Mouse (Mus musculus): ENCODE measurements around the gene Gm7945. TPM values are rescaled to one million over a fixed set of nuclear protein-coding genes. Genes with fewer than 3 reads are reported as not detected.
"Not testable (repeated sequence)": the region's sequence is repeated elsewhere in the genome, so short reads cannot be mapped to it uniquely, and the experiment has no call there.

The Gm7945 gene
- not detected in 2 replicates for polyA plus RNA-seq (2015; fragmentation: Nextera tagmentation; extraction: Ambion mirVana)

- H3K9me3 ChIP-seq (replicated peaks; ENCODE audit: control insufficient read depth, low read length); H3K27ac ChIP-seq (ENCODE audit: low read length); H3K9ac ChIP-seq (ENCODE audit: low read length); H3K4me2 ChIP-seq (ENCODE audit: low read depth, low read length); H3K4me3 ChIP-seq (replicated peaks; ENCODE audit: low read length); H3K4me1 ChIP-seq (ENCODE audit: control insufficient read depth, insufficient read depth, low read length); H3K27me3 ChIP-seq (ENCODE audit: control insufficient read depth, insufficient read depth, low read length); H3K36me3 ChIP-seq (ENCODE audit: control insufficient read depth, insufficient read depth, low read length); ATAC-seq (ENCODE audit: insufficient read depth, low FRiP score): not testable (repeated sequence)
- WGBS, result no CpG with 5 or more reads among the region's 3 CpGs
These were observed at the start of gene Gm7945 for GRCm38 (mm10) chr14:41386279-41386678. TSS of gene Gm7945 (minus strand) at chr14:41386379.

GRCm38 (mm10) chr14:41425393-41426075, 39.4 kb upstream of the Gm7945 start:
- not testable (repeated sequence) for H3K9me3 ChIP-seq (replicated peaks; ENCODE audit: control insufficient read depth, low read length); H3K4me1 ChIP-seq (ENCODE audit: control insufficient read depth, insufficient read depth, low read length); ATAC-seq (ENCODE audit: insufficient read depth, low FRiP score); H3K27me3 ChIP-seq (ENCODE audit: control insufficient read depth, insufficient read depth, low read length); H3K27ac ChIP-seq (ENCODE audit: low read length); H3K4me3 ChIP-seq (replicated peaks; ENCODE audit: low read length); H3K4me2 ChIP-seq (ENCODE audit: low read depth, low read length); H3K9ac ChIP-seq (ENCODE audit: low read length); H3K36me3 ChIP-seq (ENCODE audit: control insufficient read depth, insufficient read depth, low read length)
- WGBS, result 10% methylated on average over 10 of the region's 16 CpGs

GRCm38 (mm10) chr14:41424694-41425093, 38.5 kb upstream of the Gm7945 start:
- not testable (repeated sequence) for H3K36me3 ChIP-seq (ENCODE audit: control insufficient read depth, insufficient read depth, low read length); H3K9me3 ChIP-seq (replicated peaks; ENCODE audit: control insufficient read depth, low read length); H3K9ac ChIP-seq (ENCODE audit: low read length); ATAC-seq (ENCODE audit: insufficient read depth, low FRiP score); H3K4me3 ChIP-seq (replicated peaks; ENCODE audit: low read length); H3K4me2 ChIP-seq (ENCODE audit: low read depth, low read length); H3K4me1 ChIP-seq (ENCODE audit: control insufficient read depth, insufficient read depth, low read length); H3K27me3 ChIP-seq (ENCODE audit: control insufficient read depth, insufficient read depth, low read length); H3K27ac ChIP-seq (ENCODE audit: low read length)
- 22% methylated on average over 14 of the region's 14 CpGs for WGBS

GRCm38 (mm10) chr14:41408181-41408580, 22.0 kb upstream of the Gm7945 start, which contains the start of gene Gm6482:
TSS of gene Gm6482 (minus strand) at chr14:41408281.
- not testable (repeated sequence) for H3K4me2 ChIP-seq (ENCODE audit: low read depth, low read length); H3K9ac ChIP-seq (ENCODE audit: low read length); ATAC-seq (ENCODE audit: insufficient read depth, low FRiP score); H3K36me3 ChIP-seq (ENCODE audit: control insufficient read depth, insufficient read depth, low read length); H3K4me1 ChIP-seq (ENCODE audit: control insufficient read depth, insufficient read depth, low read length); H3K9me3 ChIP-seq (replicated peaks; ENCODE audit: control insufficient read depth, low read length); H3K27ac ChIP-seq (ENCODE audit: low read length); H3K27me3 ChIP-seq (ENCODE audit: control insufficient read depth, insufficient read depth, low read length); H3K4me3 ChIP-seq (replicated peaks; ENCODE audit: low read length)
- WGBS, result no CpG with 5 or more reads among the region's 2 CpGs

GRCm38 (mm10) chr14:41348309-41348708, 37.9 kb downstream of the Gm7945 start, which contains the start of gene Gm5798:
TSS of gene Gm5798 (plus strand) at chr14:41348609.
- H3K9me3 ChIP-seq (replicated peaks; ENCODE audit: control insufficient read depth, low read length); ATAC-seq (ENCODE audit: insufficient read depth, low FRiP score); H3K36me3 ChIP-seq (ENCODE audit: control insufficient read depth, insufficient read depth, low read length); H3K27me3 ChIP-seq (ENCODE audit: control insufficient read depth, insufficient read depth, low read length); H3K9ac ChIP-seq (ENCODE audit: low read length); H3K27ac ChIP-seq (ENCODE audit: low read length); H3K4me1 ChIP-seq (ENCODE audit: control insufficient read depth, insufficient read depth, low read length); H3K4me2 ChIP-seq (ENCODE audit: low read depth, low read length); H3K4me3 ChIP-seq (replicated peaks; ENCODE audit: low read length): not testable (repeated sequence)
- WGBS, result 62% methylated on average over 2 of the region's 2 CpGs

Other genes with a start within 250 kb of the Gm7945 start
- 1.7 and 2.2 TPM in 2 replicates for gene Mbl1, start 234.9 kb downstream of the Gm7945 start, polyA plus RNA-seq (2015; fragmentation: Nextera tagmentation; extraction: Ambion mirVana)
- gene Sftpd, start 201.2 kb downstream of the Gm7945 start, polyA plus RNA-seq (2015; fragmentation: Nextera tagmentation; extraction: Ambion mirVana), result 0.19 and 0.24 TPM in 2 replicates
- gene Gm2832, start 107.6 kb downstream of the Gm7945 start, polyA plus RNA-seq (2015; fragmentation: Nextera tagmentation; extraction: Ambion mirVana), result not detected in 2 replicates
- not detected in 2 replicates for gene Gm5798, start 37.8 kb downstream of the Gm7945 start, polyA plus RNA-seq (2015; fragmentation: Nextera tagmentation; extraction: Ambion mirVana)
- not detected in 2 replicates for gene Gm6482, start 21.9 kb upstream of the Gm7945 start, polyA plus RNA-seq (2015; fragmentation: Nextera tagmentation; extraction: Ambion mirVana)
- gene Gm7954, start 67.1 kb upstream of the Gm7945 start, polyA plus RNA-seq (2015; fragmentation: Nextera tagmentation; extraction: Ambion mirVana), result not detected in 2 replicates
- gene Gm3486, start 103.1 kb upstream of the Gm7945 start, polyA plus RNA-seq (2015; fragmentation: Nextera tagmentation; extraction: Ambion mirVana), result not detected in 2 replicates
- gene Gm7970, start 169.2 kb upstream of the Gm7945 start, polyA plus RNA-seq (2015; fragmentation: Nextera tagmentation; extraction: Ambion mirVana), result not detected in 2 replicates
- not detected in 2 replicates for gene 1700049E17Rik2, start 186.8 kb upstream of the Gm7945 start, polyA plus RNA-seq (2015; fragmentation: Nextera tagmentation; extraction: Ambion mirVana)
- gene Gm3072, start 238.2 kb upstream of the Gm7945 start, polyA plus RNA-seq (2015; fragmentation: Nextera tagmentation; extraction: Ambion mirVana), result not detected in 2 replicates